Mouse (Mus musculus): ENCODE results near the gene Mrpl12. TPM values are rescaled to one million over a fixed set of nuclear protein-coding genes. Genes with fewer than 3 reads are reported as not detected.

Mrpl12 gene
- polyA plus RNA-seq, 1 experiment from 2014 or later = 166 TPM

GRCm38 (mm10) chr11:120455413-120455812 is 29.0 kb upstream of the Mrpl12 start:
- ATAC-seq = peak; percentile 44; the same call in 1 of the 2 replicates
- H3K9ac ChIP-seq = no peak overlapping the region
- peaks cover 43% of the 10 kb centered on the region for H3K4me1 ChIP-seq
- H3K9me3 ChIP-seq (replicated peaks) = no peaks in the 10 kb centered on the region
- no peak overlapping the region for H3K4me3 ChIP-seq
- peak overlapping the region; percentile 27; the same call in 1 of the 2 replicates for H3K4me2 ChIP-seq
- 70% methylated on average over 7 of the region's 7 CpGs for WGBS (ENCODE audit: insufficient replicate concordance)
- H3K27me3 ChIP-seq (replicated peaks) = peaks cover 11% of the 10 kb centered on the region
- peak overlapping the region; percentile 38 for H3K27ac ChIP-seq
- peaks cover 19% of the 10 kb centered on the region for H3K36me3 ChIP-seq

GRCm38 (mm10) chr11:120457370-120457769 is 27.0 kb upstream of the Mrpl12 start:
- H3K27me3 ChIP-seq (replicated peaks) = 0 out of 2 replicates have a peak, but pooled peaks cover 4% of the 10 kb centered on the region
- ATAC-seq = peak; percentile 48
- H3K4me1 ChIP-seq = peaks cover 47% of the 10 kb centered on the region

GRCm38 (mm10) chr11:120457772-120458751 is 26.4 kb upstream of the Mrpl12 start, which contains the start of the genes Oxld1 and Ccdc137:
Oxld1 (minus strand) TSS chr11:120458068.
Ccdc137 (plus strand) TSS chr11:120458115.
- H3K9me3 ChIP-seq (replicated peaks) = no peaks in the 10 kb centered on the region
- H3K4me2 ChIP-seq = peak within 1 kb of the TSS; percentile 95
- peak within 1 kb of the TSS; percentile 89 for H3K27ac ChIP-seq
- peak; percentile 84 for ATAC-seq
- peaks cover 47% of the 10 kb centered on the region for H3K4me1 ChIP-seq
- H3K36me3 ChIP-seq = peaks cover 45% of the 10 kb centered on the region
- peak within 1 kb of the TSS; percentile 92 for H3K9ac ChIP-seq
- 2% methylated on average over 62 of the region's 62 CpGs for WGBS (ENCODE audit: insufficient replicate concordance)
- peak within 1 kb of the TSS; percentile 96 for H3K4me3 ChIP-seq
- 0 out of 2 replicates have a peak, but pooled peaks cover under 1% of the 10 kb centered on the region for H3K27me3 ChIP-seq (replicated peaks)

More at GRCm38 (mm10) chr11:120457370-120457769, 27.0 kb upstream of the Mrpl12 start:
- Histone ChIP-seq H3K4me2 (peak overlapping the region; percentile 95), H3K9me3 (replicated peaks) (no peaks in the 10 kb centered on the region), H3K9ac (peak overlapping the region; percentile 92), H3K27ac (peak overlapping the region; percentile 89), H3K36me3 (peaks cover 38% of the 10 kb centered on the region), H3K4me3 (peak overlapping the region; percentile 96)
- 7% methylated on average over 14 of the region's 14 CpGs for WGBS (ENCODE audit: insufficient replicate concordance)

GRCm38 (mm10) chr11:120458847-120459597 is 25.4 kb upstream of the Mrpl12 start:
- ATAC-seq = no peak
- Histone ChIP-seq H3K4me3 (peak overlapping the region; percentile 96), H3K9ac (peak overlapping the region; percentile 92), H3K27ac (peak overlapping the region; percentile 89), H3K4me2 (peak overlapping the region; percentile 95), H3K9me3 (replicated peaks) (no peaks in the 10 kb centered on the region), H3K27me3 (replicated peaks) (no peaks in the 10 kb centered on the region), H3K36me3 (peaks cover 55% of the 10 kb centered on the region), H3K4me1 (peaks cover 47% of the 10 kb centered on the region)
- WGBS (ENCODE audit: insufficient replicate concordance) = 26% methylated on average over 6 of the region's 6 CpGs

GRCm38 (mm10) chr11:120463536-120463935 is 20.9 kb upstream of the Mrpl12 start:
- Histone ChIP-seq H3K27ac (no peak overlapping the region), H3K4me1 (peaks cover 46% of the 10 kb centered on the region), H3K27me3 (replicated peaks) (no peaks in the 10 kb centered on the region), H3K4me3 (no peak overlapping the region), H3K9me3 (replicated peaks) (no peaks in the 10 kb centered on the region), H3K9ac (no peak overlapping the region), H3K4me2 (no peak overlapping the region), H3K36me3 (peaks cover 65% of the 10 kb centered on the region)
- 83% methylated on average over 2 of the region's 2 CpGs for WGBS (ENCODE audit: insufficient replicate concordance)
- ATAC-seq = no peak

- WGBS (ENCODE audit: insufficient replicate concordance) = 84% methylated on average over 5 of the region's 5 CpGs
- peaks cover 46% of the 10 kb centered on the region for H3K4me1 ChIP-seq
- no peak overlapping the region for H3K4me3 ChIP-seq
- ATAC-seq = no peak
- H3K9me3 ChIP-seq (replicated peaks) = no peaks in the 10 kb centered on the region
- no peak overlapping the region for H3K9ac ChIP-seq
- H3K27me3 ChIP-seq (replicated peaks) = no peaks in the 10 kb centered on the region
- H3K36me3 ChIP-seq = peaks cover 70% of the 10 kb centered on the region
- H3K4me2 ChIP-seq = no peak overlapping the region
- H3K27ac ChIP-seq = 0 out of 2 replicates have a peak overlapping the region, but pooled peaks have one; percentile 6
Measured at GRCm38 (mm10) chr11:120464365-120464764, 20.0 kb upstream of the Mrpl12 start.

GRCm38 (mm10) chr11:120465521-120465920 is 18.9 kb upstream of the Mrpl12 start:
- Histone ChIP-seq H3K9ac (no peak overlapping the region), H3K36me3 (peaks cover 71% of the 10 kb centered on the region)
- 72% methylated on average over 4 of the region's 4 CpGs for WGBS (ENCODE audit: insufficient replicate concordance)

GRCm38 (mm10) chr11:120467051-120467735 is 17.2 kb upstream of the Mrpl12 start, which contains the start of gene Arl16:
Arl16 (minus strand) TSS chr11:120467607.
- peaks cover 71% of the 10 kb centered on the region for H3K36me3 ChIP-seq
- H3K9me3 ChIP-seq (replicated peaks) = no peaks in the 10 kb centered on the region
- H3K4me3 ChIP-seq = peak within 1 kb of the TSS; percentile 82
- H3K4me1 ChIP-seq = peaks cover 38% of the 10 kb centered on the region
- peak; percentile 100 for ATAC-seq
- H3K27me3 ChIP-seq (replicated peaks) = no peaks in the 10 kb centered on the region
- H3K27ac ChIP-seq = peak within 1 kb of the TSS; percentile 78
- peak within 1 kb of the TSS; percentile 96 for H3K4me2 ChIP-seq
- under 1% methylated on average over 54 of the region's 54 CpGs for WGBS (ENCODE audit: insufficient replicate concordance)
- H3K9ac ChIP-seq = peak within 1 kb of the TSS; percentile 87

More at GRCm38 (mm10) chr11:120465521-120465920, 18.9 kb upstream of the Mrpl12 start:
- Histone ChIP-seq H3K4me1 (peaks cover 42% of the 10 kb centered on the region), H3K27me3 (replicated peaks) (no peaks in the 10 kb centered on the region), H3K4me3 (no peak overlapping the region), H3K4me2 (no peak overlapping the region), H3K9me3 (replicated peaks) (no peaks in the 10 kb centered on the region), H3K27ac (no peak overlapping the region)
- no peak for ATAC-seq

- WGBS (ENCODE audit: insufficient replicate concordance) = under 1% methylated on average over 33 of the region's 33 CpGs
- H3K4me3 ChIP-seq = peak overlapping the region; percentile 82
- peaks cover 71% of the 10 kb centered on the region for H3K36me3 ChIP-seq
- peak overlapping the region; percentile 96 for H3K4me2 ChIP-seq
- peak; percentile 70 for ATAC-seq
- peak overlapping the region; percentile 78 for H3K27ac ChIP-seq
- peak overlapping the region; percentile 87 for H3K9ac ChIP-seq
- no peaks in the 10 kb centered on the region for H3K9me3 ChIP-seq (replicated peaks)
- H3K27me3 ChIP-seq (replicated peaks) = no peaks in the 10 kb centered on the region
- peaks cover 38% of the 10 kb centered on the region for H3K4me1 ChIP-seq
Measured at GRCm38 (mm10) chr11:120467736-120468092, 16.7 kb upstream of the Mrpl12 start.

- ATAC-seq = no peak
- Histone ChIP-seq H3K36me3 (peaks cover 85% of the 10 kb centered on the region), H3K9ac (no peak overlapping the region), H3K4me3 (no peak overlapping the region), H3K27me3 (replicated peaks) (no peaks in the 10 kb centered on the region), H3K9me3 (replicated peaks) (no peaks in the 10 kb centered on the region), H3K27ac (no peak overlapping the region), H3K4me1 (peaks cover 22% of the 10 kb centered on the region), H3K4me2 (no peak overlapping the region)
- 91% methylated on average over 6 of the region's 6 CpGs for WGBS (ENCODE audit: insufficient replicate concordance)
Measured at GRCm38 (mm10) chr11:120472052-120472451, 12.4 kb upstream of the Mrpl12 start.

GRCm38 (mm10) chr11:120483448-120483934 is 922 bp upstream of the Mrpl12 start:
- whole genome bisulfite sequencing (ENCODE audit: insufficient replicate concordance) = 82% methylated on average over 7 of the region's 7 CpGs
- H3K27me3 ChIP-seq (replicated peaks) = no peaks in the 10 kb centered on the region
- H3K4me2 ChIP-seq = peak overlapping the region; percentile 90
- H3K36me3 ChIP-seq = peaks cover 83% of the 10 kb centered on the region
- peak overlapping the region; percentile 80 for H3K27ac ChIP-seq
- no peaks in the 10 kb centered on the region for H3K9me3 ChIP-seq (replicated peaks)
- peak overlapping the region; percentile 93 for H3K9ac ChIP-seq
- ATAC-seq = no peak
- peaks cover 55% of the 10 kb centered on the region for H3K4me1 ChIP-seq
- H3K4me3 ChIP-seq = peak overlapping the region; percentile 95

Measured in liver, embryonic 12.5 days (tissue).